Mouse (Mus musculus): Measurements from ENCODE around the gene Dlg1.
"Not testable (repeated sequence)": the region's sequence is repeated elsewhere in the genome, so short reads cannot be mapped to it uniquely, and the experiment has no call there.

Gene Dlg1

GRCm38 (mm10) chr16:31657502-31657901 is 5.7 kb upstream of the Dlg1 start:
- DNase-seq (ENCODE audit: low spot score) = no peak

- DNase-seq (ENCODE audit: low spot score) = no peak
Measured at GRCm38 (mm10) chr16:31658539-31659334, 4.5 kb upstream of the Dlg1 start.

GRCm38 (mm10) chr16:31659453-31659852 is 3.8 kb upstream of the Dlg1 start:
- DNase-seq (ENCODE audit: low spot score) = no peak

GRCm38 (mm10) chr16:31662556-31663378 is 476 bp upstream of the Dlg1 start:
- no peak for DNase-seq (ENCODE audit: low spot score)

GRCm38 (mm10) chr16:31664287-31664597 is 999 bp downstream of the Dlg1 start:
- DNase-seq (ENCODE audit: low spot score) = no peak

- DNase-seq (ENCODE audit: low spot score) = no peak
Measured at GRCm38 (mm10) chr16:31672202-31672601, 9.0 kb downstream of the Dlg1 start.

GRCm38 (mm10) chr16:31677463-31677862 is 14.2 kb downstream of the Dlg1 start:
- no peak for DNase-seq (ENCODE audit: low spot score)

GRCm38 (mm10) chr16:31682291-31682690 is 19.0 kb downstream of the Dlg1 start:
- no peak for DNase-seq (ENCODE audit: low spot score)

- no peak for DNase-seq (ENCODE audit: low spot score)
Measured at GRCm38 (mm10) chr16:31683670-31684430, 20.6 kb downstream of the Dlg1 start.

GRCm38 (mm10) chr16:31684771-31685170 is 21.5 kb downstream of the Dlg1 start:
- DNase-seq (ENCODE audit: low spot score) = no peak

- no peak for DNase-seq (ENCODE audit: low spot score)
Measured at GRCm38 (mm10) chr16:31687766-31688165, 24.5 kb downstream of the Dlg1 start.

GRCm38 (mm10) chr16:31695286-31696020 is 32.2 kb downstream of the Dlg1 start:
- no peak for DNase-seq (ENCODE audit: low spot score)

- no peak for DNase-seq (ENCODE audit: low spot score)
Measured at GRCm38 (mm10) chr16:31696367-31696766, 33.1 kb downstream of the Dlg1 start.

- no peak for DNase-seq (ENCODE audit: low spot score)
Measured at GRCm38 (mm10) chr16:31697341-31697740, 34.1 kb downstream of the Dlg1 start.

GRCm38 (mm10) chr16:31705213-31705612 is 42.0 kb downstream of the Dlg1 start:
- no peak for DNase-seq (ENCODE audit: low spot score)

- no peak for DNase-seq (ENCODE audit: low spot score)
Measured at GRCm38 (mm10) chr16:31705904-31706303, 42.7 kb downstream of the Dlg1 start.

- no peak for DNase-seq (ENCODE audit: low spot score)
Measured at GRCm38 (mm10) chr16:31707326-31707725, 44.1 kb downstream of the Dlg1 start.

GRCm38 (mm10) chr16:31722991-31723390 is 59.7 kb downstream of the Dlg1 start:
- DNase-seq (ENCODE audit: low spot score) = no peak

- no peak for DNase-seq (ENCODE audit: low spot score)
Measured at GRCm38 (mm10) chr16:31724121-31724520, 60.9 kb downstream of the Dlg1 start.

GRCm38 (mm10) chr16:31724818-31725217 is 61.6 kb downstream of the Dlg1 start:
- no peak for DNase-seq (ENCODE audit: low spot score)

GRCm38 (mm10) chr16:31730971-31731370 is 67.7 kb downstream of the Dlg1 start:
- not testable (repeated sequence) for DNase-seq (ENCODE audit: low spot score)

- DNase-seq (ENCODE audit: low spot score) = no peak
Measured at GRCm38 (mm10) chr16:31737081-31737480, 73.8 kb downstream of the Dlg1 start.

Data from yolk sac, embryonic 10.5 days (tissue).